Mouse (Mus musculus): Measurements from ENCODE around the gene Mgat3. TPM values are rescaled to one million over a fixed set of nuclear protein-coding genes. Genes with fewer than 3 reads are reported as not detected.

The Mgat3 gene
- polyA plus RNA-seq, 1 experiment from 2014 or later: 9.6 TPM

DNA sequence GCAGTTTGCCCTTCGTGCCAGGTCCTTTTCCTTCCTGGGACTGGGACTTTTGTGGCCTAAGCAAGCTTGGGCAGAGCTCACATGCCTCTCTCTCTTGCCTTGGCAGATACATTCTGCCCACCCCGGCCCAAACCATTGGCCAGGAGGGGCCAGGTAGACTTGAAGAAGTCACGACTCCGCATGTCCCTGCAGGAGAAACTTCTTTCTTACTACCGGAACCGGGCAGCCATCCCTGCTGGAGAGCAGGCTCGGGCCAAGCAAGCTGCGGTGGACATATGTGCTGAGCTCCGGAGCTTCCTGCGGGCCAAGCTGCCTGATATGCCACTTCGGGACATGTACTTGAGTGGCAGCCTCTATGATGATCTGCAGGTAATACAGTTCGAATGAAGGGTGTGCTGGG is 74.6 kb downstream of the Mgat3 start:
- H3K36me3 ChIP-seq (replicated peaks): peaks cover 81% of the 10 kb centered on the region

GRCm38 (mm10) chr15:80248596-80248995 is 75.1 kb downstream of the Mgat3 start:
- 97% methylated on average over 1 of the region's 1 CpGs for WGBS

More for the DNA sequence above, 74.6 kb downstream of the Mgat3 start:
- Histone ChIP-seq H3K27ac (no peak overlapping the region), H3K4me3 (replicated peaks) (no peak overlapping the region), H3K4me1 (no peaks in the 10 kb centered on the region), H3K4me2 (no peak overlapping the region), H3K27me3 (no peaks in the 10 kb centered on the region), H3K9me3 (no peaks in the 10 kb centered on the region), H3K9ac (no peak overlapping the region)
- no peak for ATAC-seq (ENCODE audit: low FRiP score)
- WGBS: 95% methylated on average over 12 of the region's 12 CpGs

GRCm38 (mm10) chr15:80249672-80250071 is 76.2 kb downstream of the Mgat3 start:
- H3K4me2 ChIP-seq: no peak overlapping the region
- H3K27ac ChIP-seq: no peak overlapping the region
- no peaks in the 10 kb centered on the region for H3K27me3 ChIP-seq
- no peak overlapping the region for H3K4me3 ChIP-seq (replicated peaks)
- H3K4me1 ChIP-seq: peaks cover 13% of the 10 kb centered on the region
- H3K36me3 ChIP-seq (replicated peaks): peaks cover 68% of the 10 kb centered on the region
- H3K9me3 ChIP-seq: no peaks in the 10 kb centered on the region
- no peak for ATAC-seq (ENCODE audit: low FRiP score)
- WGBS: 94% methylated on average over 10 of the region's 10 CpGs
- H3K9ac ChIP-seq: no peak overlapping the region

More at GRCm38 (mm10) chr15:80248596-80248995, 75.1 kb downstream of the Mgat3 start:
- H3K9me3 ChIP-seq: no peaks in the 10 kb centered on the region
- H3K4me1 ChIP-seq: peaks cover 3% of the 10 kb centered on the region
- H3K4me2 ChIP-seq: no peak overlapping the region
- H3K9ac ChIP-seq: no peak overlapping the region
- no peak for ATAC-seq (ENCODE audit: low FRiP score)
- H3K36me3 ChIP-seq (replicated peaks): peaks cover 78% of the 10 kb centered on the region
- no peak overlapping the region for H3K4me3 ChIP-seq (replicated peaks)
- H3K27ac ChIP-seq: no peak overlapping the region
- H3K27me3 ChIP-seq: no peaks in the 10 kb centered on the region

- no peak overlapping the region for H3K9ac ChIP-seq
- no peak for ATAC-seq (ENCODE audit: low FRiP score)
- H3K27ac ChIP-seq: no peak overlapping the region
- 94% methylated on average over 6 of the region's 6 CpGs for WGBS
- peaks cover 62% of the 10 kb centered on the region for H3K36me3 ChIP-seq (replicated peaks)
- H3K27me3 ChIP-seq: no peaks in the 10 kb centered on the region
- H3K4me2 ChIP-seq: no peak overlapping the region
- H3K4me3 ChIP-seq (replicated peaks): no peak overlapping the region
- peaks cover 13% of the 10 kb centered on the region for H3K4me1 ChIP-seq
- no peaks in the 10 kb centered on the region for H3K9me3 ChIP-seq
These were observed 77.1 kb downstream of the Mgat3 start for GRCm38 (mm10) chr15:80250586-80250985.

DNA sequence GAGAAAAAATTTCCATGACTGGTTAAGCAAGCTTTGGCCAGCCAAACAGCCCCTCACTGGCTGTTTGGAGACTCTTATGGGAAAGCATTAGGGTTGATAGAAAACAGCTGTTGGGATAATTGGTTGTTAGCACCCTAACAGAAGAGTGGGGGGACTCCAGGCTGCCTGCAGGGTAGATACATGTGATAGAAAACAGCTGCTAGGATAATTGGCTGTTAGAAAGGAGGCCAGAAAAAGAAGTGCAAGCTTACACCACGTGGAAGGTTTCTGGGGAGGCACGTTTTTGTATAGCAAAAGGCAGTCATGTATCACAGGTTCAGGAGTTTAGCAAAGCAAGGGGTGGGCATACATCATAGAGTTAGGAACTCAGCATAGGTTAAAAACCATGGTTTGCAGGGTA is 80.0 kb downstream of the Mgat3 start:
- Histone ChIP-seq H3K9ac (no peak overlapping the region), H3K36me3 (replicated peaks) (peaks cover 58% of the 10 kb centered on the region), H3K27ac (peak overlapping the region; percentile 98), H3K4me2 (peak overlapping the region; percentile 93; the same call in 1 of the 2 replicates), H3K9me3 (no peaks in the 10 kb centered on the region), H3K27me3 (no peaks in the 10 kb centered on the region), H3K4me1 (peaks cover 33% of the 10 kb centered on the region), H3K4me3 (replicated peaks) (no peak overlapping the region)
- WGBS: 37% methylated on average over 2 of the region's 2 CpGs
- ATAC-seq (ENCODE audit: low FRiP score): no peak

DNA sequence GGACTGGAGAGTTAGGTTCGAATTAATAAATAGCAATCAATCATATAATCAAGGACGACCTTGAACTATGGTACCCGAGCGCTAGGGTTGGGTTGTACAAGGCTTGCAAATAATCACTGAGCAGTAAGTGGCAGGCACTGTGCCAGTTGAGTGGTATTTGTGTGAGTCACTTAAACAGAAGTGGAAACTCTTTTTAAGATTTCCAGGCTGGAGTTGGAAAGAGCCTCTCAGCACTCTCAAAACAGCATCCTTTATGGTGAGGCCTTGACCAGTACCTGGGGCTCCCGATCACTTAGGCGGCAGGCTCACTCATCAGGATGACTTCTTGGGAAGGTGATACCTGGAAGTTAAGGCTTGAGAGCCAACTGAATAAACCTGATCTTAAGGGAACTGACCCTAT is 80.7 kb downstream of the Mgat3 start:
- Histone ChIP-seq H3K4me2 (peak overlapping the region; percentile 93), H3K9me3 (no peaks in the 10 kb centered on the region), H3K36me3 (replicated peaks) (peaks cover 57% of the 10 kb centered on the region), H3K4me1 (peaks cover 33% of the 10 kb centered on the region), H3K9ac (peak overlapping the region; percentile 72), H3K4me3 (replicated peaks) (peak overlapping the region; percentile 100), H3K27me3 (no peaks in the 10 kb centered on the region), H3K27ac (peak overlapping the region; percentile 98)
- WGBS: 49% methylated on average over 6 of the region's 6 CpGs
- no peak for ATAC-seq (ENCODE audit: low FRiP score)

- peak within 1 kb of the TSS; percentile 98 for H3K27ac ChIP-seq
These were observed 81.5 kb downstream of the Mgat3 start, which contains the start of gene Atf4 for GRCm38 (mm10) chr15:80254847-80255645. TSS of gene Atf4 (plus strand) at chr15:80255184.

GRCm38 (mm10) chr15:80255646-80256121 is 82.2 kb downstream of the Mgat3 start:
- peaks cover 33% of the 10 kb centered on the region for H3K4me1 ChIP-seq
- peak overlapping the region; percentile 93 for H3K4me2 ChIP-seq
- H3K27ac ChIP-seq: peak overlapping the region; percentile 98

More at GRCm38 (mm10) chr15:80254847-80255645, 81.5 kb downstream of the Mgat3 start, which contains the start of gene Atf4:
- Histone ChIP-seq H3K4me1 (peaks cover 33% of the 10 kb centered on the region), H3K4me2 (peak within 1 kb of the TSS; percentile 93), H3K9me3 (no peaks in the 10 kb centered on the region), H3K36me3 (replicated peaks) (peaks cover 57% of the 10 kb centered on the region), H3K4me3 (replicated peaks) (peak within 1 kb of the TSS; percentile 100), H3K27me3 (no peaks in the 10 kb centered on the region), H3K9ac (peak within 1 kb of the TSS; percentile 100)
- under 1% methylated on average over 62 of the region's 62 CpGs for WGBS
- ATAC-seq (ENCODE audit: low FRiP score): peak; percentile 97

DNA sequence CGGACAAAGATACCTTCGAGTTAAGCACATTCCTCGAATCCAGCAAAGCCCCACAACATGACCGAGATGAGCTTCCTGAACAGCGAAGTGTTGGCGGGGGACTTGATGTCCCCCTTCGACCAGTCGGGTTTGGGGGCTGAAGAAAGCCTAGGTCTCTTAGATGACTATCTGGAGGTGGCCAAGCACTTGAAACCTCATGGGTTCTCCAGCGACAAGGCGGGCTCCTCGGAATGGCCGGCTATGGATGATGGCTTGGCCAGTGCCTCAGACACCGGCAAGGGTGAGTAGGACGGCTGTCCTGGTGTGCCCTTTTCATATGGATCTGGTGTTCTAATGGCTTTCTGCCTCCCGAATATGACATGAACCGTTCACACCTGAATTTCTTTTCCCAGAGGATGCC is 82.7 kb downstream of the Mgat3 start:
- H3K4me3 ChIP-seq (replicated peaks): peak overlapping the region; percentile 100
- H3K4me1 ChIP-seq: peaks cover 33% of the 10 kb centered on the region
- WGBS: 15% methylated on average over 16 of the region's 16 CpGs
- no peaks in the 10 kb centered on the region for H3K27me3 ChIP-seq
- H3K9ac ChIP-seq: peak overlapping the region; percentile 100
- H3K9me3 ChIP-seq: no peaks in the 10 kb centered on the region
- peaks cover 56% of the 10 kb centered on the region for H3K36me3 ChIP-seq (replicated peaks)
- H3K27ac ChIP-seq: peak overlapping the region; percentile 98
- ATAC-seq (ENCODE audit: low FRiP score): no peak
- H3K4me2 ChIP-seq: peak overlapping the region; percentile 93

More at GRCm38 (mm10) chr15:80255646-80256121, 82.2 kb downstream of the Mgat3 start:
- Histone ChIP-seq H3K27me3 (no peaks in the 10 kb centered on the region), H3K9me3 (no peaks in the 10 kb centered on the region), H3K9ac (peak overlapping the region; percentile 100), H3K4me3 (replicated peaks) (peak overlapping the region; percentile 100), H3K36me3 (replicated peaks) (peaks cover 58% of the 10 kb centered on the region)
- WGBS: under 1% methylated on average over 51 of the region's 51 CpGs
- peak; percentile 22 for ATAC-seq (ENCODE audit: low FRiP score)

- 69% methylated on average over 12 of the region's 12 CpGs for WGBS
- Histone ChIP-seq H3K36me3 (replicated peaks) (peaks cover 49% of the 10 kb centered on the region), H3K9ac (peak overlapping the region; percentile 100), H3K27me3 (no peaks in the 10 kb centered on the region), H3K27ac (peak overlapping the region; percentile 98), H3K9me3 (no peaks in the 10 kb centered on the region), H3K4me2 (peak overlapping the region; percentile 93), H3K4me1 (peaks cover 33% of the 10 kb centered on the region), H3K4me3 (replicated peaks) (peak overlapping the region; percentile 100)
- ATAC-seq (ENCODE audit: low FRiP score): no peak
These were observed 83.4 kb downstream of the Mgat3 start for GRCm38 (mm10) chr15:80256656-80257601.

GRCm38 (mm10) chr15:80257602-80258239 is 84.2 kb downstream of the Mgat3 start:
- Histone ChIP-seq H3K27ac (peak overlapping the region; percentile 98), H3K9me3 (no peaks in the 10 kb centered on the region), H3K4me1 (peaks cover 36% of the 10 kb centered on the region), H3K27me3 (no peaks in the 10 kb centered on the region), H3K4me2 (peak overlapping the region; percentile 93), H3K36me3 (replicated peaks) (peaks cover 51% of the 10 kb centered on the region), H3K4me3 (replicated peaks) (0 out of 2 replicates have a peak overlapping the region, but pooled peaks have one; percentile 100), H3K9ac (0 out of 2 replicates have a peak overlapping the region, but pooled peaks have one; percentile 21)
- no peak for ATAC-seq (ENCODE audit: low FRiP score)
- 30% methylated on average over 4 of the region's 4 CpGs for WGBS

All from forebrain, embryonic 12.5 days (tissue).